Mouse (Mus musculus) liver, embryonic 15.5 days (tissue): ENCODE results near the gene Hnrnpc. TPM values are rescaled to one million over a fixed set of nuclear protein-coding genes. Genes with fewer than 3 reads are reported as not detected.

Experiments used
- ATAC-seq: fragments of 200-750 bp; cut with Nextera tagmentation; 2 replicates; pipeline ENCODE4 v1.8.0; 2017; ENCODE audit warnings: moderate number of reproducible peaks, mild to moderate bottlenecking, moderate library complexity; ENCODE audit not compliant: insufficient read depth
- H3K27ac ChIP-seq: fragments of 300-500 bp; sonication (generic); replicated peaks from 2 replicates; pipeline ENCODE4 v1.5.1; 2015; ENCODE audit warnings: mild to moderate bottlenecking, inconsistent platforms
- H3K27me3 ChIP-seq: fragments of 300-500 bp; sonication (generic); 2 replicates; pipeline ENCODE4 v1.6.1; 2015; ENCODE audit warnings: mild to moderate bottlenecking, inconsistent platforms
- H3K36me3 ChIP-seq: fragments of 300-500 bp; sonication (generic); replicated peaks from 2 replicates; pipeline ENCODE4 v1.6.1; 2015; ENCODE audit warnings: moderate library complexity, mild to moderate bottlenecking, inconsistent platforms
- H3K4me1 ChIP-seq: fragments of 300-500 bp; sonication (generic); replicated peaks from 2 replicates; pipeline ENCODE4 v1.6.1; 2015; ENCODE audit warnings: inconsistent platforms
- H3K4me2 ChIP-seq: fragments of 300-500 bp; sonication (generic); 2 replicates; pipeline ENCODE4 v1.6.1; 2015; ENCODE audit warnings: moderate library complexity, mild to moderate bottlenecking, inconsistent platforms
- H3K4me3 ChIP-seq: fragments of 300-500 bp; sonication (generic); replicated peaks from 2 replicates; pipeline ENCODE4 v1.5.1; 2015; ENCODE audit warnings: mild to moderate bottlenecking, inconsistent platforms
- H3K9ac ChIP-seq: fragments of 300-500 bp; sonication (generic); 2 replicates; pipeline ENCODE4 v1.6.1; 2015; ENCODE audit warnings: moderate library complexity, mild to moderate bottlenecking, inconsistent platforms
- H3K9me3 ChIP-seq: fragments of 300-500 bp; sonication (generic); replicated peaks from 2 replicates; pipeline ENCODE4 v1.6.1; 2016; ENCODE audit warnings: inconsistent platforms
- WGBS: fragments of 180-500 bp; shearing (Covaris S2); methylation state at CpG from one replicate; pipeline ENCODE4 v1.1.7; 2015; ENCODE audit warnings: mixed read lengths; ENCODE audit not compliant: insufficient replicate concordance; 5-methylcytosine and 5-hydroxymethylcytosine counted together
- polyA plus RNA-seq: library from polyadenylated mRNA; unstranded; fragments of >200 nt; fragmentation: Nextera tagmentation; extraction: Ambion mirVana; gene quantifications from 2 replicates; pipeline ENCODE4 v1.2.1, GENCODE M21; 2015

Gene Hnrnpc
- polyA plus RNA-seq, 1 experiment from 2014 or later, result 238 TPM

DNA sequence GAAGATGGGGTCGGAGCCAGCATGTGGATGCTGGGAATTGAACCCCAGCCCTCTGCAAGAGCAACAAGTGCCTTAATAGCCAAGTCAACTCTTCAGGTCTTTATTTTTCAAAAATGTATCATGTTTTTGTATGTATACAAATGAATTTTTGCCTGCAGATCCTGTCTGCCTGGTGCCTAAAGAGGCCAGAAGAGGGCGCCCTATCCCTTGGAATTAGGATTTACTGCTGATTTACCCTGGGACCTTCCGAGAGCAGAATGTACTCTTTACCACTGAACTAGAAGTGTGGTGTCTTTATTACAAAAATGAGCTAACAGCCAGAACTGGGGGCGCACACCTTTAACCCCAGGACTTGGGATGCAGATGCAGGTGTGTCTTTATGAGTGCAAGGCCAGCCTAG, 20.1 kb upstream of the Hnrnpc start:
- H3K27ac ChIP-seq, result no peak overlapping the region
- no peaks in the 10 kb centered on the region for H3K36me3 ChIP-seq

GRCm38 (mm10) chr14:52120169-52120568, 16.3 kb upstream of the Hnrnpc start:
- no peak overlapping the region for H3K27ac ChIP-seq
- no peak for ATAC-seq
- H3K27me3 ChIP-seq, result peaks cover 37% of the 10 kb centered on the region
- H3K4me1 ChIP-seq, result peaks cover 20% of the 10 kb centered on the region
- peak overlapping the region; percentile 60; the same call in 1 of the 2 replicates for H3K4me3 ChIP-seq
- H3K9me3 ChIP-seq, result no peaks in the 10 kb centered on the region
- no peaks in the 10 kb centered on the region for H3K36me3 ChIP-seq
- WGBS, result 18% methylated on average over 7 of the region's 7 CpGs
- peak overlapping the region; percentile 95 for H3K4me2 ChIP-seq
- H3K9ac ChIP-seq, result no peak overlapping the region

More for the DNA sequence above, 20.1 kb upstream of the Hnrnpc start:
- Histone ChIP-seq H3K9me3 (no peaks in the 10 kb centered on the region), H3K27me3 (peaks cover 32% of the 10 kb centered on the region), H3K4me3 (no peak overlapping the region), H3K9ac (no peak overlapping the region), H3K4me1 (peaks cover 8% of the 10 kb centered on the region), H3K4me2 (no peak overlapping the region)
- 16% methylated on average over 4 of the region's 4 CpGs for WGBS
- no peak for ATAC-seq

DNA sequence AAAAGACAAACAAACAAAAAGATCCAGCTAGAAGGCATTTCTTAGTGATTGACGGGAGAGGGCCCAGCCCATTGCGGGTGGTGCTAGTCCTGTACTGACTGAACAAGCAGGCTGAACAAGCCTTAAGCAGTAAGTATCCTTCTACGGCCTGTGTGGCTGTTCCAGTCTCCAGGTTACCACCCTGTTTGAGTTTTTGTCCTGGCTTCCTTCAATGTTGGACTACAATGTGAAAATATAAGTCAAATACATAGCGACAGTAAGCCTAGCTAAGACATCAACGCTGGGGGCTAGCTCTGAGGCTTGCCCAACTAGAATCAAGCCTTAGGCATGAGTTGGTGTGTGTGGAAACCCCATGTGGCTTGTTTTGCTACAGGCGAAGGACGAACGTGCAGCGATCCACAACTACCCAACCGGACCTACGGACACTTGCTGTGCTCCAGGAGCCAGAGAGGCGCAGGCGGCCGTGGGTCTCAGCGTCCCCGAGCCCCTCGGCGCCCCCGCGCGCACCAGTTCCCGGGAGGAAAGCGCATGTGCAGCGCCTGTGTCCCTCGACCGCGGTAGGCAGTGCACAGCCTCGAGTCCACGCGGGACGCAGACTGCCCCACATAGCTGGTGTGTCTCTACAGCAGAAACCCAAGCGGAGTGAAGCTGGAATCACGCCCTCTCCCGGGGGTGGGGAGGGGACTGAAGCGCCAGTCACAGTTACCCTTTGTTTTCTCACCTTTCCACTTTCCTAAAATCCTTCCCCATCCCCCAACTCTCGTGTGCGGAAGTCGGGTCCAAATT, 15.2 kb upstream of the Hnrnpc start:
- Histone ChIP-seq H3K4me2 (peak overlapping the region; percentile 95), H3K4me3 (peak overlapping the region; percentile 60), H3K27me3 (peaks cover 37% of the 10 kb centered on the region), H3K9ac (peak overlapping the region; percentile 52), H3K4me1 (peaks cover 20% of the 10 kb centered on the region), H3K9me3 (no peaks in the 10 kb centered on the region), H3K36me3 (no peaks in the 10 kb centered on the region), H3K27ac (peak overlapping the region; percentile 61)
- WGBS, result 1% methylated on average over 38 of the region's 38 CpGs
- ATAC-seq, result peak; percentile 71

DNA sequence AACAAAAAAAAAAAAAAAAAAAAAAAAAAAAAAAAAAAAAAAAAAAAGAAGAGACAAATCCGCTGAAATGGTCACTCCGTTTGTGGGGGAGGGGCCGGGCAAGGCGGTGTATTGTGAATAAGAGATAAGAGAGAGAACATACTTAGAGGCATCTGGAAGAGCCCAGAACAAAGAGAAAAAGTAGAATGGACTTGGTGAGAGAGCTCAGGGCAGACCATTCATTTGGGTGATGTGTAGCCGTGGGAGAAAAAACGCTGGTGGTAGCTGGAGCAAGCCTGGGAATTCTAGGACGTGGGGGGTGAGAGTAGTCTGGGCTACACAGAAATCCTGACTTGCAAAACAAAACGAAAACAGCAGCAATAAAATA, 14.6 kb upstream of the Hnrnpc start:
- Histone ChIP-seq H3K9ac (peak overlapping the region; percentile 52; the same call in 1 of the 2 replicates), H3K27ac (peak overlapping the region; percentile 61; the same call in 1 of the 2 replicates), H3K4me3 (peak overlapping the region; percentile 60)

GRCm38 (mm10) chr14:52117241-52117640, 13.4 kb upstream of the Hnrnpc start:
- Histone ChIP-seq H3K27me3 (peaks cover 35% of the 10 kb centered on the region), H3K9ac (no peak overlapping the region), H3K4me1 (peaks cover 20% of the 10 kb centered on the region), H3K36me3 (no peaks in the 10 kb centered on the region), H3K4me2 (no peak overlapping the region), H3K4me3 (no peak overlapping the region), H3K27ac (no peak overlapping the region), H3K9me3 (no peaks in the 10 kb centered on the region)
- no peak for ATAC-seq
- WGBS, result 68% methylated on average over 5 of the region's 5 CpGs

More for the DNA sequence above, 14.6 kb upstream of the Hnrnpc start:
- Histone ChIP-seq H3K27me3 (peaks cover 37% of the 10 kb centered on the region), H3K4me2 (peak overlapping the region; percentile 95), H3K4me1 (peaks cover 20% of the 10 kb centered on the region), H3K36me3 (no peaks in the 10 kb centered on the region), H3K9me3 (no peaks in the 10 kb centered on the region)
- peak; percentile 47; the same call in 1 of the 2 replicates for ATAC-seq
- 5% methylated on average over 8 of the region's 8 CpGs for WGBS

DNA sequence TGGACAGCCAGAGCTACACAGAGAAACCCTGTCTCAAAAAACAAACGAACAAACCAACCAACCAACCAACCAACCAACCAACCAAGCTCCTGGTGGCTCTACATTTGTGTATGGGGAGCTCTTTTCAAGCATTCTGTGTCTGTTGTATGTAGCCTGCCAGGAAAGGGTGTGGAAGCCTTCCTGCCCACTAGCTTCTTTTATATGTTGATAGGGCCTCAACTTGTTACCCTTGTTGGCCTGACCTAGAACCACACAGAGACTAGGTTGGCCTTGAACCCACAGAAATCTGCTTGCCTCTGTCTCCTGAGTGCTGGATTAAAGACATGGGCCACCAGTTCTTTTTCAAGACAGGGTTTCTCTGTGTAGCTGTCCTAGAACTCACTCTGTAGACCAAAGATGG, 10.3 kb upstream of the Hnrnpc start:
- Histone ChIP-seq H3K27ac (no peak overlapping the region), H3K4me2 (no peak overlapping the region), H3K4me1 (peaks cover 14% of the 10 kb centered on the region), H3K36me3 (no peaks in the 10 kb centered on the region), H3K9me3 (no peaks in the 10 kb centered on the region), H3K9ac (no peak overlapping the region), H3K4me3 (no peak overlapping the region), H3K27me3 (peaks cover 7% of the 10 kb centered on the region)
- no peak for ATAC-seq
- WGBS, result 71% methylated on average over 1 of the region's 1 CpGs

GRCm38 (mm10) chr14:52110346-52110745, 6.5 kb upstream of the Hnrnpc start, which contains the start of gene Rpgrip1:
TSS of gene Rpgrip1 (plus strand) at chr14:52110704.
- 80% methylated on average over 4 of the region's 4 CpGs for WGBS
- H3K4me3 ChIP-seq, result no peak within 1 kb of the TSS
- H3K9ac ChIP-seq, result no peak within 1 kb of the TSS
- H3K36me3 ChIP-seq, result no peaks in the 10 kb centered on the region
- no peak for ATAC-seq
- no peaks in the 10 kb centered on the region for H3K9me3 ChIP-seq
- no peak within 1 kb of the TSS for H3K4me2 ChIP-seq
- peaks cover 13% of the 10 kb centered on the region for H3K4me1 ChIP-seq
- H3K27ac ChIP-seq, result no peak within 1 kb of the TSS
- no peaks in the 10 kb centered on the region for H3K27me3 ChIP-seq

DNA sequence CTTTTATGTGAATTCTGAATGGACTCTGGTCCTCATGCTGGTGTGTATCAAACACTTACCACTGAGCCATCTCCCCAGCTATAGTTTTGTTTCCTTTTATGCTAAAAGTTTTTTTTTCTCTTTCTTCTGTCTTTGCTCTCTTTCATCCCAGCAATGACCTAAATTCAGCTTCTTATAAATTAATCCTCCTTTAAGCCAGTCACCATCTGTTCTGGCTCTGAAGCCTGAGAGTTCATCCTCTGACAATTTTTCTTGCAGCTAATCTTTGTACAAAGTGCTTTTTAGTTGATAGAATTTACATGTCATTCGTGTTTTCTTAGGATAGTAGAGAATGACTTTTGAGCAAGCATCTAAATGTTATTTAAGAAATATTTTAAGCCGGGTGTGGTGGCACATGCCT, 4.2 kb upstream of the Hnrnpc start:
- Histone ChIP-seq H3K27me3 (no peaks in the 10 kb centered on the region), H3K36me3 (no peaks in the 10 kb centered on the region), H3K4me2 (no peak overlapping the region), H3K9me3 (no peaks in the 10 kb centered on the region), H3K4me1 (peaks cover 23% of the 10 kb centered on the region), H3K27ac (no peak overlapping the region), H3K9ac (no peak overlapping the region), H3K4me3 (no peak overlapping the region)
- 63% methylated on average over 2 of the region's 2 CpGs for WGBS
- no peak for ATAC-seq

DNA sequence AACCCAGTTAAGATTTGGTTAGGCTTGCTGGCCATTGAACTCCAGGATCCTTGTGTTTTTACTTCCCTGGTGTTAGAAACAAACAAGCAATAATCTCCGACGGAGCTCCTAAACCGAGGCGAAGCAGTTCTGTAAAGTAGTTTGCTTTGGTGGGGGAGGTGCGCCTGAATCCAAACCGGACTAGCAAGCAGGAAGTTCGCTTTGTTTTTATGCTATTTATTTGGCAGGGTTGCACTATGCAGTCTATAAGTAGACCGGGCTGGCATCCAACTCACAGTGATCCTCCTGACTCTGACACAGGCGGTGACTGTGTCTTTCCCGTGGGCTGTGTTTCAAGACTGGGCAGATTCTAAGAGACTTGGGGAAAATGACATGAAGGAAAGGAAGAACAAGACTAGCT, 2.9 kb upstream of the Hnrnpc start:
- ATAC-seq, result no peak

GRCm38 (mm10) chr14:52105308-52105707, 1.5 kb upstream of the Hnrnpc start:
- WGBS, result 64% methylated on average over 2 of the region's 2 CpGs
- 0 out of 2 replicates have a peak overlapping the region, but pooled peaks have one; percentile 3 for H3K9ac ChIP-seq
- no peaks in the 10 kb centered on the region for H3K27me3 ChIP-seq
- no peak overlapping the region for H3K4me3 ChIP-seq
- peaks cover 46% of the 10 kb centered on the region for H3K4me1 ChIP-seq
- H3K9me3 ChIP-seq, result no peaks in the 10 kb centered on the region
- H3K27ac ChIP-seq, result peak overlapping the region; percentile 99
- H3K36me3 ChIP-seq, result peaks cover 11% of the 10 kb centered on the region
- peak overlapping the region; percentile 87 for H3K4me2 ChIP-seq
- no peak for ATAC-seq

More for the DNA sequence above, 2.9 kb upstream of the Hnrnpc start:
- 22% methylated on average over 10 of the region's 10 CpGs for WGBS
- Histone ChIP-seq H3K9ac (no peak overlapping the region), H3K27ac (peak overlapping the region; percentile 70), H3K4me2 (peak overlapping the region; percentile 21; the same call in 1 of the 2 replicates), H3K36me3 (peaks cover 5% of the 10 kb centered on the region), H3K4me1 (peaks cover 34% of the 10 kb centered on the region), H3K9me3 (no peaks in the 10 kb centered on the region), H3K4me3 (no peak overlapping the region), H3K27me3 (no peaks in the 10 kb centered on the region)

GRCm38 (mm10) chr14:52104677-52105285, 953 bp upstream of the Hnrnpc start:
- ATAC-seq, result no peak; the same call in 1 of the 2 replicates
- H3K36me3 ChIP-seq, result peaks cover 11% of the 10 kb centered on the region
- H3K27ac ChIP-seq, result peak overlapping the region; percentile 99
- peak overlapping the region; percentile 87 for H3K4me2 ChIP-seq
- peak overlapping the region; percentile 63 for H3K9ac ChIP-seq
- WGBS, result 30% methylated on average over 7 of the region's 7 CpGs
- H3K4me3 ChIP-seq, result peak overlapping the region; percentile 58
- peaks cover 51% of the 10 kb centered on the region for H3K4me1 ChIP-seq
- H3K9me3 ChIP-seq, result no peaks in the 10 kb centered on the region
- H3K27me3 ChIP-seq, result no peaks in the 10 kb centered on the region
